Mouse (Mus musculus) liver (tissue): Measurements from ENCODE around the gene Trex2.

Experiments
- DNase-seq: peaks from one replicate; pipeline ENCODE4 v3.0.0-alpha.2; 2020; ENCODE audit warnings: mixed read lengths

Gene Trex2

GRCm38 (mm10) chrX:73435252-73435651 lies at the start of gene Trex2:
Trex2 (minus strand) TSS chrX:73435344.
- no peak for DNase-seq

GRCm38 (mm10) chrX:73484870-73485269 lies 49.7 kb upstream of the Trex2 start:
- no peak for DNase-seq

GRCm38 (mm10) chrX:73484076-73484475 lies 48.9 kb upstream of the Trex2 start:
- no peak for DNase-seq

- DNase-seq: peak; percentile 33
Measured at GRCm38 (mm10) chrX:73483484-73483810, 48.3 kb upstream of the Trex2 start, which contains the start of gene Bgn. Bgn (plus strand) TSS chrX:73483602.

GRCm38 (mm10) chrX:73482643-73483483 lies 47.7 kb upstream of the Trex2 start:
- no peak for DNase-seq

GRCm38 (mm10) chrX:73480334-73480733 lies 45.2 kb upstream of the Trex2 start:
- no peak for DNase-seq

- no peak for DNase-seq
Measured at GRCm38 (mm10) chrX:73479656-73480055, 44.5 kb upstream of the Trex2 start.

GRCm38 (mm10) chrX:73477500-73477899 lies 42.4 kb upstream of the Trex2 start:
- no peak for DNase-seq

- peak; percentile 46 for DNase-seq
Measured at GRCm38 (mm10) chrX:73476621-73477020, 41.5 kb upstream of the Trex2 start.

- DNase-seq: no peak
Measured at GRCm38 (mm10) chrX:73475658-73476256, 40.6 kb upstream of the Trex2 start.

- peak; percentile 18 for DNase-seq
Measured at GRCm38 (mm10) chrX:73474340-73475165, 39.4 kb upstream of the Trex2 start.

GRCm38 (mm10) chrX:73471764-73472163 lies 36.6 kb upstream of the Trex2 start:
- DNase-seq: no peak

GRCm38 (mm10) chrX:73468752-73469151 lies 33.6 kb upstream of the Trex2 start:
- no peak for DNase-seq

GRCm38 (mm10) chrX:73468330-73468729 lies 33.2 kb upstream of the Trex2 start:
- DNase-seq: no peak

- peak; percentile 22 for DNase-seq
Measured at GRCm38 (mm10) chrX:73467446-73468241, 32.5 kb upstream of the Trex2 start.

GRCm38 (mm10) chrX:73465483-73466186 lies 30.5 kb upstream of the Trex2 start:
- DNase-seq: no peak

- no peak for DNase-seq
Measured at GRCm38 (mm10) chrX:73460792-73461191, 25.6 kb upstream of the Trex2 start.

GRCm38 (mm10) chrX:73458877-73459392 lies 23.8 kb upstream of the Trex2 start, which contains the start of gene Haus7:
Haus7 (minus strand) TSS chrX:73459044.
- DNase-seq: peak; percentile 93

GRCm38 (mm10) chrX:73451949-73452348 lies 16.8 kb upstream of the Trex2 start:
- peak; percentile 67 for DNase-seq

- DNase-seq: no peak
Measured at GRCm38 (mm10) chrX:73441428-73441827, 6.3 kb upstream of the Trex2 start.

- DNase-seq: no peak
Measured at GRCm38 (mm10) chrX:73432850-73433249, 2.3 kb downstream of the Trex2 start.

GRCm38 (mm10) chrX:73430036-73430435 lies 5.1 kb downstream of the Trex2 start:
- no peak for DNase-seq
